Mouse (Mus musculus) erythroblast, embryonic 14.5 days (primary cell): ENCODE measurements around the gene Cltc. TPM values are rescaled to one million over a fixed set of nuclear protein-coding genes. Genes with fewer than 3 reads are reported as not detected.

Experiments
- H3K27me3 ChIP-seq: 2 replicates; pipeline ENCODE4 v1.6.1; 2012; ENCODE audit warnings: inconsistent platforms; ENCODE audit not compliant: control insufficient read depth
- H3K36me3 ChIP-seq: 2 replicates; pipeline ENCODE4 v1.6.1; 2012; ENCODE audit warnings: mild to moderate bottlenecking, inconsistent platforms; ENCODE audit not compliant: control insufficient read depth
- H3K4me1 ChIP-seq: 2 replicates; pipeline ENCODE4 v1.6.1; 2012; ENCODE audit warnings: inconsistent platforms; ENCODE audit not compliant: control insufficient read depth
- H3K4me3 ChIP-seq: replicated peaks from 2 replicates; pipeline ENCODE3; 2012; ENCODE audit warnings: moderate library complexity, mild to moderate bottlenecking, inconsistent platforms
- H3K9me3 ChIP-seq: 2 replicates; pipeline ENCODE4 v1.6.1; 2012; ENCODE audit warnings: low read length, inconsistent platforms, mixed read lengths; ENCODE audit not compliant: control insufficient read depth
- GATA1 ChIP-seq: IDR thresholded peaks from 2 replicates; pipeline ENCODE4 v1.6.1; 2012; ENCODE audit warnings: low read length, inconsistent platforms, mixed read lengths
- TAL1 ChIP-seq: IDR thresholded peaks from 3 replicates; pipeline ENCODE4 v1.6.1; 2012; ENCODE audit warnings: low read length, inconsistent platforms, mixed read lengths
- polyA plus RNA-seq: library from polyadenylated mRNA; stranded (reverse); fragments of >175 nt; gene quantifications from 2 replicates; pipeline ENCODE4 v1.2.3, GENCODE M21; 2012

Cltc gene
- polyA plus RNA-seq, 1 experiment: 4.8 TPM

GRCm38 (mm10) chr11:86725607-86726006 is 31.8 kb downstream of the Cltc start:
- Histone ChIP-seq H3K9me3 (no peaks in the 10 kb centered on the region), H3K27me3 (no peaks in the 10 kb centered on the region), H3K36me3 (peaks cover 100% of the 10 kb centered on the region), H3K4me3 (no peak overlapping the region), H3K4me1 (no peaks in the 10 kb centered on the region)
- no peak for TF ChIP-seq TAL1

GRCm38 (mm10) chr11:86724982-86725381 is 32.4 kb downstream of the Cltc start:
- peaks cover 100% of the 10 kb centered on the region for H3K36me3 ChIP-seq
- TF ChIP-seq GATA1 (no peak), TAL1 (no peak)
- no peak overlapping the region for H3K4me3 ChIP-seq
- no peaks in the 10 kb centered on the region for H3K27me3 ChIP-seq
- no peaks in the 10 kb centered on the region for H3K4me1 ChIP-seq
- no peaks in the 10 kb centered on the region for H3K9me3 ChIP-seq

GRCm38 (mm10) chr11:86724004-86724403 is 33.4 kb downstream of the Cltc start:
- TF ChIP-seq TAL1 (no peak), GATA1 (no peak)
- Histone ChIP-seq H3K4me1 (no peaks in the 10 kb centered on the region), H3K9me3 (no peaks in the 10 kb centered on the region), H3K36me3 (peaks cover 100% of the 10 kb centered on the region), H3K4me3 (no peak overlapping the region), H3K27me3 (no peaks in the 10 kb centered on the region)

GRCm38 (mm10) chr11:86719390-86719789 is 38.0 kb downstream of the Cltc start:
- peaks cover 98% of the 10 kb centered on the region for H3K36me3 ChIP-seq
- TF ChIP-seq TAL1 (no peak), GATA1 (no peak)
- no peak overlapping the region for H3K4me3 ChIP-seq
- H3K27me3 ChIP-seq: no peaks in the 10 kb centered on the region
- H3K9me3 ChIP-seq: no peaks in the 10 kb centered on the region
- H3K4me1 ChIP-seq: no peaks in the 10 kb centered on the region

GRCm38 (mm10) chr11:86718369-86718768 is 39.0 kb downstream of the Cltc start:
- no peak overlapping the region for H3K4me3 ChIP-seq
- H3K27me3 ChIP-seq: no peaks in the 10 kb centered on the region
- TF ChIP-seq GATA1: no peak
- H3K9me3 ChIP-seq: no peaks in the 10 kb centered on the region
- no peaks in the 10 kb centered on the region for H3K4me1 ChIP-seq
- peaks cover 98% of the 10 kb centered on the region for H3K36me3 ChIP-seq

- no peaks in the 10 kb centered on the region for H3K27me3 ChIP-seq
- no peaks in the 10 kb centered on the region for H3K9me3 ChIP-seq
- H3K36me3 ChIP-seq: peaks cover 98% of the 10 kb centered on the region
- no peak for TF ChIP-seq GATA1
- no peak for TF ChIP-seq TAL1
- no peak overlapping the region for H3K4me3 ChIP-seq
- no peaks in the 10 kb centered on the region for H3K4me1 ChIP-seq
Observed at GRCm38 (mm10) chr11:86717306-86718065, 39.9 kb downstream of the Cltc start.

GRCm38 (mm10) chr11:86714606-86715005 is 42.8 kb downstream of the Cltc start:
- H3K4me3 ChIP-seq: no peak overlapping the region
- H3K27me3 ChIP-seq: no peaks in the 10 kb centered on the region
- peaks cover 98% of the 10 kb centered on the region for H3K36me3 ChIP-seq
- H3K9me3 ChIP-seq: no peaks in the 10 kb centered on the region
- TF ChIP-seq GATA1: no peak
- TF ChIP-seq TAL1: no peak
- H3K4me1 ChIP-seq: no peaks in the 10 kb centered on the region

GRCm38 (mm10) chr11:86701151-86701550 is 56.2 kb downstream of the Cltc start:
- Histone ChIP-seq H3K36me3 (peaks cover 99% of the 10 kb centered on the region), H3K27me3 (no peaks in the 10 kb centered on the region), H3K9me3 (no peaks in the 10 kb centered on the region), H3K4me3 (no peak overlapping the region), H3K4me1 (no peaks in the 10 kb centered on the region)
- TF ChIP-seq GATA1 (no peak), TAL1 (no peak)

GRCm38 (mm10) chr11:86695461-86695860 is 61.9 kb downstream of the Cltc start:
- H3K36me3 ChIP-seq: peaks cover 100% of the 10 kb centered on the region
- H3K4me1 ChIP-seq: peaks cover 3% of the 10 kb centered on the region; the same call in 1 of the 2 replicates
- H3K4me3 ChIP-seq: no peak overlapping the region
- TF ChIP-seq GATA1 (no peak), TAL1 (no peak)
- no peaks in the 10 kb centered on the region for H3K9me3 ChIP-seq
- H3K27me3 ChIP-seq: no peaks in the 10 kb centered on the region

- peaks cover 99% of the 10 kb centered on the region for H3K36me3 ChIP-seq
- TF ChIP-seq TAL1: no peak
- no peak for TF ChIP-seq GATA1
- H3K4me3 ChIP-seq: no peak overlapping the region
Observed at GRCm38 (mm10) chr11:86692546-86692945, 64.8 kb downstream of the Cltc start.

More at GRCm38 (mm10) chr11:86692546-86692945, 64.8 kb downstream of the Cltc start:
- H3K4me1 ChIP-seq: peaks cover 5% of the 10 kb centered on the region
- H3K9me3 ChIP-seq: no peaks in the 10 kb centered on the region
- H3K27me3 ChIP-seq: no peaks in the 10 kb centered on the region
